Mouse (Mus musculus) testis, adult 2 months (tissue): ENCODE results near the gene Gm42420.

Experiments used
- CTCF ChIP-seq: fragments of 200-500 bp; IDR thresholded peaks from 2 replicates; pipeline ENCODE4 v1.5.1; 2012; ENCODE audit warnings: low read depth, mild to moderate bottlenecking, inconsistent platforms, low read length, moderate library complexity; ENCODE audit not compliant: control insufficient read depth, insufficient read depth, insufficient replicate concordance
- POLR2A ChIP-seq: fragments of 200-500 bp; IDR thresholded peaks from 2 replicates; pipeline ENCODE4 v1.6.1; 2012; ENCODE audit warnings: low read depth, mild to moderate bottlenecking, inconsistent platforms, low read length, moderate library complexity; ENCODE audit not compliant: control insufficient read depth

- TF ChIP-seq CTCF: no peak
- peak; percentile 60 for TF ChIP-seq POLR2A
These were observed 11.6 kb upstream of the Gm42420 start, which contains the start of gene Adck2 for GRCm38 (mm10) chr6:39573791-39574554.
